Mouse (Mus musculus) limb, embryonic 15.5 days (tissue): Measurements from ENCODE around the gene Arid1a. TPM values are rescaled to one million over a fixed set of nuclear protein-coding genes. Genes with fewer than 3 reads are reported as not detected.
A peak's percentile ranks its signal among the peaks of the same experiment; 100 is the strongest.

Experiments
- ATAC-seq: fragments of 200-750 bp; cut with Nextera tagmentation; 2 replicates; pipeline ENCODE4 v1.8.0; 2017; ENCODE audit warnings: low read depth, moderate TSS enrichment; ENCODE audit not compliant: insufficient number of reproducible peaks, low FRiP score, low TSS enrichment
- H3K27ac ChIP-seq: fragments of 300-500 bp; sonication (generic); 2 replicates; pipeline ENCODE4 v1.5.1; 2015; ENCODE audit warnings: moderate library complexity, mild to moderate bottlenecking, inconsistent platforms
- H3K27me3 ChIP-seq: fragments of 300-500 bp; sonication (generic); 2 replicates; pipeline ENCODE4 v1.6.1; 2015; ENCODE audit warnings: inconsistent platforms
- H3K36me3 ChIP-seq: fragments of 300-500 bp; sonication (generic); 2 replicates; pipeline ENCODE4 v1.6.1; 2015; ENCODE audit warnings: inconsistent platforms
- H3K4me1 ChIP-seq: fragments of 300-500 bp; sonication (generic); 2 replicates; pipeline ENCODE4 v1.6.1; 2015; ENCODE audit warnings: inconsistent platforms
- H3K4me2 ChIP-seq: fragments of 300-500 bp; sonication (generic); 2 replicates; pipeline ENCODE4 v1.6.1; 2015; ENCODE audit warnings: mild to moderate bottlenecking, inconsistent platforms
- H3K4me3 ChIP-seq: fragments of 300-500 bp; sonication (generic); 2 replicates; pipeline ENCODE4 v1.5.1; 2015; ENCODE audit warnings: mild to moderate bottlenecking, inconsistent platforms
- H3K9ac ChIP-seq: fragments of 300-500 bp; sonication (generic); 2 replicates; pipeline ENCODE4 v1.6.1; 2015; ENCODE audit warnings: inconsistent platforms
- H3K9me3 ChIP-seq: fragments of 300-500 bp; sonication (generic); 2 replicates; pipeline ENCODE4 v1.6.1; 2016; ENCODE audit warnings: inconsistent platforms
- WGBS: fragments of 180-500 bp; shearing (Covaris S2); methylation state at CpG from one replicate; pipeline ENCODE4 v1.1.7; 2015; 5-methylcytosine and 5-hydroxymethylcytosine counted together
- polyA plus RNA-seq: library from polyadenylated mRNA; unstranded; fragments of >200 nt; fragmentation: Nextera tagmentation; extraction: Ambion mirVana; gene quantifications from 2 replicates; pipeline ENCODE4 v1.2.1, GENCODE M21; 2015

Gene Arid1a
- polyA plus RNA-seq, 1 experiment from 2014 or later = 24.2 TPM

- Histone ChIP-seq H3K4me1 (peaks cover 50% of the 10 kb centered on the region), H3K9me3 (no peaks in the 10 kb centered on the region), H3K4me2 (no peak overlapping the region), H3K27me3 (no peaks in the 10 kb centered on the region), H3K4me3 (no peak overlapping the region), H3K27ac (no peak overlapping the region), H3K36me3 (0 out of 2 replicates have a peak, but pooled peaks cover 3% of the 10 kb centered on the region), H3K9ac (no peak overlapping the region)
- WGBS = 27% methylated on average over 9 of the region's 9 CpGs
- no peak for ATAC-seq
Measured at GRCm38 (mm10) chr4:133728256-133728655, 28.3 kb downstream of the Arid1a start.

- no peaks in the 10 kb centered on the region for H3K27me3 ChIP-seq
- no peak overlapping the region for H3K27ac ChIP-seq
- H3K9me3 ChIP-seq = no peaks in the 10 kb centered on the region
- no peak overlapping the region for H3K9ac ChIP-seq
- H3K36me3 ChIP-seq = peaks cover 23% of the 10 kb centered on the region
- no peak overlapping the region for H3K4me3 ChIP-seq
- no peak overlapping the region for H3K4me2 ChIP-seq
- peaks cover 28% of the 10 kb centered on the region for H3K4me1 ChIP-seq
- ATAC-seq = no peak
- 60% methylated on average over 2 of the region's 2 CpGs for WGBS
Measured at GRCm38 (mm10) chr4:133725706-133726105, 30.9 kb downstream of the Arid1a start.

GRCm38 (mm10) chr4:133719791-133720190, 36.8 kb downstream of the Arid1a start:
- Histone ChIP-seq H3K9me3 (no peaks in the 10 kb centered on the region), H3K27ac (no peak overlapping the region), H3K4me1 (no peaks in the 10 kb centered on the region; the same call in 1 of the 2 replicates), H3K27me3 (no peaks in the 10 kb centered on the region), H3K4me2 (no peak overlapping the region), H3K36me3 (peaks cover 78% of the 10 kb centered on the region), H3K9ac (no peak overlapping the region), H3K4me3 (no peak overlapping the region)
- 75% methylated on average over 3 of the region's 3 CpGs for WGBS
- ATAC-seq = no peak

GRCm38 (mm10) chr4:133712755-133713154, 43.8 kb downstream of the Arid1a start:
- ATAC-seq = no peak
- H3K27ac ChIP-seq = no peak overlapping the region
- H3K4me3 ChIP-seq = no peak overlapping the region
- H3K4me1 ChIP-seq = peaks cover 8% of the 10 kb centered on the region
- 77% methylated on average over 5 of the region's 5 CpGs for WGBS
- H3K9ac ChIP-seq = no peak overlapping the region
- peaks cover 67% of the 10 kb centered on the region for H3K36me3 ChIP-seq
- no peaks in the 10 kb centered on the region for H3K27me3 ChIP-seq
- no peaks in the 10 kb centered on the region for H3K9me3 ChIP-seq
- H3K4me2 ChIP-seq = no peak overlapping the region

- ATAC-seq = no peak
- H3K4me2 ChIP-seq = no peak overlapping the region
- no peaks in the 10 kb centered on the region for H3K9me3 ChIP-seq
- no peak overlapping the region for H3K4me3 ChIP-seq
- no peaks in the 10 kb centered on the region for H3K27me3 ChIP-seq
- H3K36me3 ChIP-seq = peaks cover 62% of the 10 kb centered on the region
- no peak overlapping the region for H3K27ac ChIP-seq
- 78% methylated on average over 6 of the region's 6 CpGs for WGBS
- no peak overlapping the region for H3K9ac ChIP-seq
- peaks cover 20% of the 10 kb centered on the region for H3K4me1 ChIP-seq
Measured at GRCm38 (mm10) chr4:133711307-133712076, 45.1 kb downstream of the Arid1a start.

- Histone ChIP-seq H3K36me3 (peaks cover 53% of the 10 kb centered on the region), H3K27ac (no peak overlapping the region), H3K9ac (no peak overlapping the region), H3K27me3 (no peaks in the 10 kb centered on the region), H3K4me3 (no peak overlapping the region), H3K9me3 (no peaks in the 10 kb centered on the region), H3K4me1 (peaks cover 23% of the 10 kb centered on the region), H3K4me2 (no peak overlapping the region)
- ATAC-seq = no peak
- 82% methylated on average over 2 of the region's 2 CpGs for WGBS
Measured at GRCm38 (mm10) chr4:133709395-133709794, 47.2 kb downstream of the Arid1a start.

GRCm38 (mm10) chr4:133707464-133707863, 49.1 kb downstream of the Arid1a start:
- no peak for ATAC-seq
- H3K9me3 ChIP-seq = no peaks in the 10 kb centered on the region
- peaks cover 20% of the 10 kb centered on the region for H3K4me1 ChIP-seq
- no peak overlapping the region for H3K4me3 ChIP-seq
- WGBS = 67% methylated on average over 1 of the region's 1 CpGs
- H3K9ac ChIP-seq = no peak overlapping the region
- H3K36me3 ChIP-seq = peaks cover 42% of the 10 kb centered on the region
- H3K4me2 ChIP-seq = no peak overlapping the region
- peak overlapping the region; percentile 68 for H3K27ac ChIP-seq
- no peaks in the 10 kb centered on the region for H3K27me3 ChIP-seq

- Histone ChIP-seq H3K27ac (peak overlapping the region; percentile 68), H3K4me3 (no peak overlapping the region), H3K4me2 (no peak overlapping the region), H3K4me1 (peaks cover 20% of the 10 kb centered on the region), H3K27me3 (no peaks in the 10 kb centered on the region), H3K9ac (no peak overlapping the region), H3K9me3 (no peaks in the 10 kb centered on the region), H3K36me3 (peaks cover 44% of the 10 kb centered on the region)
- WGBS = 38% methylated on average over 8 of the region's 8 CpGs
- ATAC-seq = no peak
Measured at GRCm38 (mm10) chr4:133706956-133707355, 49.6 kb downstream of the Arid1a start.

GRCm38 (mm10) chr4:133705062-133705461, 51.5 kb downstream of the Arid1a start:
- H3K27ac ChIP-seq = no peak overlapping the region
- ATAC-seq = no peak
- H3K9ac ChIP-seq = no peak overlapping the region
- WGBS = 88% methylated on average over 4 of the region's 4 CpGs
- H3K36me3 ChIP-seq = peaks cover 39% of the 10 kb centered on the region
- peaks cover 30% of the 10 kb centered on the region for H3K4me1 ChIP-seq
- H3K4me2 ChIP-seq = no peak overlapping the region
- no peaks in the 10 kb centered on the region for H3K9me3 ChIP-seq
- H3K4me3 ChIP-seq = no peak overlapping the region
- no peaks in the 10 kb centered on the region for H3K27me3 ChIP-seq

GRCm38 (mm10) chr4:133700905-133701368, 55.6 kb downstream of the Arid1a start:
- H3K27ac ChIP-seq = peak overlapping the region; percentile 35; the same call in 1 of the 2 replicates
- H3K27me3 ChIP-seq = no peaks in the 10 kb centered on the region
- H3K9me3 ChIP-seq = no peaks in the 10 kb centered on the region
- 38% methylated on average over 11 of the region's 11 CpGs for WGBS
- H3K9ac ChIP-seq = no peak overlapping the region
- peak; percentile 40; the same call in 1 of the 2 replicates for ATAC-seq
- H3K4me2 ChIP-seq = no peak overlapping the region
- peaks cover 10% of the 10 kb centered on the region for H3K4me1 ChIP-seq
- no peak overlapping the region for H3K4me3 ChIP-seq
- peaks cover 44% of the 10 kb centered on the region for H3K36me3 ChIP-seq

- no peaks in the 10 kb centered on the region for H3K27me3 ChIP-seq
Measured at GRCm38 (mm10) chr4:133695363-133695762, 61.2 kb downstream of the Arid1a start.

GRCm38 (mm10) chr4:133690252-133690651, 66.3 kb downstream of the Arid1a start:
- Histone ChIP-seq H3K27ac (peak overlapping the region; percentile 43; the same call in 1 of the 2 replicates), H3K9ac (no peak overlapping the region), H3K4me3 (no peak overlapping the region), H3K4me1 (peaks cover 23% of the 10 kb centered on the region), H3K9me3 (no peaks in the 10 kb centered on the region), H3K27me3 (no peaks in the 10 kb centered on the region), H3K36me3 (peaks cover 99% of the 10 kb centered on the region), H3K4me2 (no peak overlapping the region)
- 10% methylated on average over 5 of the region's 5 CpGs for WGBS
- ATAC-seq = no peak

More at GRCm38 (mm10) chr4:133695363-133695762, 61.2 kb downstream of the Arid1a start:
- no peaks in the 10 kb centered on the region for H3K9me3 ChIP-seq
- no peak overlapping the region for H3K9ac ChIP-seq
- 83% methylated on average over 3 of the region's 3 CpGs for WGBS
- H3K36me3 ChIP-seq = peaks cover 79% of the 10 kb centered on the region
- ATAC-seq = no peak
- H3K4me2 ChIP-seq = no peak overlapping the region
- peaks cover 9% of the 10 kb centered on the region for H3K4me1 ChIP-seq
- H3K27ac ChIP-seq = no peak overlapping the region
- H3K4me3 ChIP-seq = no peak overlapping the region
